Mouse (Mus musculus) neural tube, embryonic 15.5 days (tissue): ENCODE measurements around the gene Gm2115. TPM values are rescaled to one million over a fixed set of nuclear protein-coding genes. Genes with fewer than 3 reads are reported as not detected.

Experiments
- ATAC-seq: fragments of 200-750 bp; cut with Nextera tagmentation; 2 replicates; pipeline ENCODE4 v1.8.0; 2017; ENCODE audit warnings: mild to moderate bottlenecking, moderate TSS enrichment, moderate library complexity; ENCODE audit not compliant: low FRiP score
- H3K27ac ChIP-seq: fragments of 300-500 bp; sonication (generic); replicated peaks from 2 replicates; pipeline ENCODE4 v1.5.1; 2015; ENCODE audit warnings: mild to moderate bottlenecking, inconsistent platforms
- H3K27me3 ChIP-seq: fragments of 300-500 bp; sonication (generic); replicated peaks from 2 replicates; pipeline ENCODE4 v1.6.1; 2015; ENCODE audit warnings: inconsistent platforms
- H3K36me3 ChIP-seq: fragments of 300-500 bp; sonication (generic); 2 replicates; pipeline ENCODE4 v1.6.1; 2015; ENCODE audit warnings: inconsistent platforms
- H3K4me1 ChIP-seq: fragments of 300-500 bp; sonication (generic); 2 replicates; pipeline ENCODE4 v1.6.1; 2015; ENCODE audit warnings: inconsistent platforms
- H3K4me2 ChIP-seq: fragments of 300-500 bp; sonication (generic); 2 replicates; pipeline ENCODE4 v1.6.1; 2015; ENCODE audit warnings: inconsistent platforms, mild to moderate bottlenecking, moderate library complexity
- H3K4me3 ChIP-seq: fragments of 300-500 bp; sonication (generic); replicated peaks from 2 replicates; pipeline ENCODE4 v1.5.1; 2015; ENCODE audit warnings: mild to moderate bottlenecking, inconsistent platforms
- H3K9ac ChIP-seq: fragments of 300-500 bp; sonication (generic); replicated peaks from 2 replicates; pipeline ENCODE4 v1.6.1; 2015; ENCODE audit warnings: mild to moderate bottlenecking, inconsistent platforms
- H3K9me3 ChIP-seq: fragments of 300-500 bp; sonication (generic); replicated peaks from 2 replicates; pipeline ENCODE4 v1.6.1; 2016; ENCODE audit warnings: inconsistent platforms
- WGBS: fragments of 180-500 bp; shearing (Covaris S2); methylation state at CpG from one replicate; pipeline ENCODE4 v1.1.7; 2015; ENCODE audit warnings: mixed read lengths; 5-methylcytosine and 5-hydroxymethylcytosine counted together
- polyA plus RNA-seq: library from polyadenylated mRNA; unstranded; fragments of >200 nt; fragmentation: Nextera tagmentation; extraction: Ambion mirVana; gene quantifications from 2 replicates; pipeline ENCODE4 v1.2.1, GENCODE M21; 2015

Gene Gm2115
- 3.8 and 4.2 TPM in 2 replicates for polyA plus RNA-seq

GRCm38 (mm10) chr7:84528796-84529533, at the start of gene Gm2115:
Gm2115 (plus strand) TSS chr7:84528954.
- peak within 1 kb of the TSS; percentile 55 for H3K4me3 ChIP-seq
- peak within 1 kb of the TSS; percentile 62 for H3K9ac ChIP-seq
- H3K27ac ChIP-seq = peak within 1 kb of the TSS; percentile 51
- H3K36me3 ChIP-seq = no peaks in the 10 kb centered on the region
- H3K27me3 ChIP-seq = peaks cover 13% of the 10 kb centered on the region
- ATAC-seq = peak; percentile 90
- H3K4me2 ChIP-seq = peak within 1 kb of the TSS; percentile 96
- H3K9me3 ChIP-seq = no peaks in the 10 kb centered on the region
- H3K4me1 ChIP-seq = peaks cover 12% of the 10 kb centered on the region
- 2% methylated on average over 52 of the region's 52 CpGs for WGBS

GRCm38 (mm10) chr7:84483447-84484407, 45.0 kb upstream of the Gm2115 start:
- 54% methylated on average over 3 of the region's 3 CpGs for WGBS
- Histone ChIP-seq H3K9ac (no peak overlapping the region), H3K9me3 (no peaks in the 10 kb centered on the region), H3K4me1 (0 out of 2 replicates have a peak, but pooled peaks cover 2% of the 10 kb centered on the region), H3K27me3 (no peaks in the 10 kb centered on the region), H3K36me3 (no peaks in the 10 kb centered on the region), H3K4me2 (no peak overlapping the region), H3K27ac (peak overlapping the region; percentile 67), H3K4me3 (no peak overlapping the region)
- ATAC-seq = peak; percentile 93

- Histone ChIP-seq H3K4me1 (0 out of 2 replicates have a peak, but pooled peaks cover 2% of the 10 kb centered on the region), H3K4me3 (no peak overlapping the region), H3K27me3 (no peaks in the 10 kb centered on the region), H3K9ac (no peak overlapping the region), H3K36me3 (no peaks in the 10 kb centered on the region), H3K9me3 (no peaks in the 10 kb centered on the region), H3K4me2 (no peak overlapping the region), H3K27ac (peak overlapping the region; percentile 37; the same call in 1 of the 2 replicates)
- 88% methylated on average over 2 of the region's 2 CpGs for WGBS
- no peak for ATAC-seq
These were observed 42.3 kb upstream of the Gm2115 start for GRCm38 (mm10) chr7:84486485-84486884.

GRCm38 (mm10) chr7:84503163-84503562, 25.6 kb upstream of the Gm2115 start:
- no peak for ATAC-seq
- Histone ChIP-seq H3K4me3 (no peak overlapping the region), H3K4me1 (no peaks in the 10 kb centered on the region), H3K27ac (no peak overlapping the region), H3K9ac (no peak overlapping the region), H3K27me3 (no peaks in the 10 kb centered on the region), H3K36me3 (no peaks in the 10 kb centered on the region), H3K9me3 (no peaks in the 10 kb centered on the region), H3K4me2 (no peak overlapping the region)
- WGBS = 100% methylated on average over 1 of the region's 1 CpGs

- Histone ChIP-seq H3K4me3 (no peak overlapping the region), H3K9me3 (no peaks in the 10 kb centered on the region), H3K36me3 (no peaks in the 10 kb centered on the region), H3K4me1 (no peaks in the 10 kb centered on the region), H3K4me2 (no peak overlapping the region), H3K9ac (no peak overlapping the region), H3K27me3 (no peaks in the 10 kb centered on the region), H3K27ac (no peak overlapping the region)
- ATAC-seq = no peak
These were observed 10.1 kb upstream of the Gm2115 start for GRCm38 (mm10) chr7:84518533-84519198.

GRCm38 (mm10) chr7:84521329-84521728, 7.4 kb upstream of the Gm2115 start:
- Histone ChIP-seq H3K9ac (no peak overlapping the region), H3K4me1 (no peaks in the 10 kb centered on the region), H3K36me3 (no peaks in the 10 kb centered on the region), H3K27ac (no peak overlapping the region), H3K4me2 (no peak overlapping the region), H3K27me3 (no peaks in the 10 kb centered on the region), H3K4me3 (no peak overlapping the region), H3K9me3 (no peaks in the 10 kb centered on the region)
- no peak for ATAC-seq
- WGBS = 93% methylated on average over 1 of the region's 1 CpGs

GRCm38 (mm10) chr7:84522426-84522825, 6.3 kb upstream of the Gm2115 start:
- Histone ChIP-seq H3K27ac (no peak overlapping the region), H3K27me3 (no peaks in the 10 kb centered on the region), H3K4me2 (no peak overlapping the region), H3K9me3 (no peaks in the 10 kb centered on the region), H3K36me3 (no peaks in the 10 kb centered on the region), H3K9ac (no peak overlapping the region), H3K4me3 (no peak overlapping the region), H3K4me1 (no peaks in the 10 kb centered on the region)
- peak; percentile 65 for ATAC-seq
- WGBS = 18% methylated on average over 1 of the region's 1 CpGs

GRCm38 (mm10) chr7:84526171-84526570, 2.6 kb upstream of the Gm2115 start:
- Histone ChIP-seq H3K27ac (no peak overlapping the region), H3K9me3 (no peaks in the 10 kb centered on the region), H3K4me1 (peaks cover 12% of the 10 kb centered on the region), H3K36me3 (no peaks in the 10 kb centered on the region), H3K9ac (no peak overlapping the region), H3K4me3 (no peak overlapping the region), H3K27me3 (peaks cover 13% of the 10 kb centered on the region), H3K4me2 (no peak overlapping the region)
- ATAC-seq = no peak
- 48% methylated on average over 1 of the region's 1 CpGs for WGBS

GRCm38 (mm10) chr7:84532795-84533194, 4.0 kb downstream of the Gm2115 start:
- no peak for ATAC-seq
- WGBS = 93% methylated on average over 1 of the region's 1 CpGs

GRCm38 (mm10) chr7:84534632-84535031, 5.9 kb downstream of the Gm2115 start:
- Histone ChIP-seq H3K36me3 (no peaks in the 10 kb centered on the region), H3K4me1 (no peaks in the 10 kb centered on the region), H3K9me3 (no peaks in the 10 kb centered on the region), H3K27me3 (peaks cover 5% of the 10 kb centered on the region), H3K27ac (no peak overlapping the region), H3K4me2 (no peak overlapping the region), H3K9ac (no peak overlapping the region), H3K4me3 (no peak overlapping the region)
- 68% methylated on average over 3 of the region's 3 CpGs for WGBS
- no peak for ATAC-seq

More at GRCm38 (mm10) chr7:84532795-84533194, 4.0 kb downstream of the Gm2115 start:
- Histone ChIP-seq H3K27me3 (peaks cover 13% of the 10 kb centered on the region), H3K4me1 (peaks cover 12% of the 10 kb centered on the region), H3K4me3 (no peak overlapping the region), H3K27ac (no peak overlapping the region), H3K4me2 (no peak overlapping the region), H3K9ac (no peak overlapping the region), H3K9me3 (no peaks in the 10 kb centered on the region), H3K36me3 (no peaks in the 10 kb centered on the region)

- H3K9me3 ChIP-seq = no peaks in the 10 kb centered on the region
- H3K27me3 ChIP-seq = no peaks in the 10 kb centered on the region
These were observed 16.2 kb downstream of the Gm2115 start for GRCm38 (mm10) chr7:84544946-84545345.

More at GRCm38 (mm10) chr7:84544946-84545345, 16.2 kb downstream of the Gm2115 start:
- H3K4me1 ChIP-seq = no peaks in the 10 kb centered on the region
- 91% methylated on average over 4 of the region's 4 CpGs for WGBS
- no peak overlapping the region for H3K9ac ChIP-seq
- H3K27ac ChIP-seq = no peak overlapping the region
- no peak overlapping the region for H3K4me3 ChIP-seq
- ATAC-seq = no peak
- H3K36me3 ChIP-seq = no peaks in the 10 kb centered on the region
- no peak overlapping the region for H3K4me2 ChIP-seq
